Mouse (Mus musculus) lung, postnatal 36 days (tissue): ENCODE measurements around the gene Alg12.
"Not testable (repeated sequence)": the region's sequence is repeated elsewhere in the genome, so short reads cannot be mapped to it uniquely, and the experiment has no call there.

Experiments
- DNase-seq: peaks from one replicate; pipeline ENCODE4 v3.0.0; 2022; ENCODE audit warnings: mixed read lengths

The Alg12 gene

GRCm38 (mm10) chr15:88768537-88768936, 50.6 kb downstream of the Alg12 start:
- DNase-seq, result no peak

GRCm38 (mm10) chr15:88766139-88766538, 53.0 kb downstream of the Alg12 start:
- DNase-seq, result not testable (repeated sequence)

DNA sequence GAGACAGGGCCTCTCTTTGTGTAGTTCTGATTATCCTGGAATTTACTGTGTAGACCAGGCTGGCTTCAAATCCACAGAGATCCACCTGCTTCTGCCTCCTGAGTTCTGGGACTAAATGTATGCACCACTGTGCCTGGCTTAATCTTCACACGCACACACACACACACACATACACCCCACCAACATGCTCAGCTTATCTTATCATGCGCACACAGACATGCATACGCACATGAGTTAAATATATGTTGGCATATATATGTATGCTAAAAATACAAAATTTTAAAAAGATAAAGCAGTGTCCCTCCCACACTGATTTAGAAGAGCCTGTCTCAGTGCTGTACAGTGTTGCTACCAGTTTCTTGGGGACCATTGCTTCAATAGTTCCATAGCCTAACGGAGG, 57.6 kb downstream of the Alg12 start:
- DNase-seq, result no peak

DNA sequence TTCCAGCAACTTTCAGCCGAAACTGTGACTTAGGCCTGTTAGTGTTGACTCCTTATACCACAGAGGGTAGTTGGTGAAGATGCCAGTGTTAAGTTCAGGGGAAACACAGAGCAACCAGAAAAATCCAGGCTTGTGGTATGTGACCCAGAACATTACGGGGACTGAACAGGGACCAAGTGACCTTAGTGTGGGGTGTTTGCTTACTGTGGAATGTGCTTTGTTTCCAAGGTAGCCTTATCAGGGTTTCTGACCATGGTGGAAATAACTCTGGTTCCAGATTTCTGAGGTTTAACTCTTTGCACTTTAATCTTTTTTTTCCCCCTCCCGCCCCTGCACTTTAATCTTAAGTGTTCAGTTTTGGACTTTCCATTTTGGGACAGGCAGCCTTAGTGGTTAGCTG, 61.1 kb downstream of the Alg12 start:
- DNase-seq, result peak; percentile 41

DNA sequence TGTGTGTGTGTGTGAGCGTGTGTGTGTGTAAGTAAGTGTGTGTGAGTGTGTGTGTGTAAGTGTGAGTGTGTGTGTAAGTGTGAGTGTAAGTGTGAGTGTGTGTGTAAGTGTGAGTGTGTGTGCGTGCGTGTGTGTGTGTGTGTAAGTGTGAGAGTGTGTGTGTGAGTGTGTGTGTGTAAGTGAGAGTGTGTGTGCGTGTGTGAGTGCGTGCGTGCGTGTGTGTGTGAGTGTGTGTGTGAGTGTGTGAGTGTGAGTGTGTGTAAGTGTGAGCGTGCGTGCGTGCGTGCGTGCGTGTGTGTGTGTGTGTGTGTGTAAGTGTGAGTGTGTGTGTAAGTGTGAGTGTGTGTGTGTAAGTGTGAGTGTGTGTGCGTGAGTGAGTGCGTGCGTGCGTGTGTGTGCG, 63.4 kb downstream of the Alg12 start:
- DNase-seq, result no peak
